Mouse (Mus musculus) heart, adult 2 months (tissue): ENCODE measurements around the gene Tbca. TPM values are rescaled to one million over a fixed set of nuclear protein-coding genes. Genes with fewer than 3 reads are reported as not detected.
A peak's percentile ranks its signal among the peaks of the same experiment; 100 is the strongest.

Source experiments
- DNase-seq, 2 experiments: peaks; one replicate each; pipeline ENCODE4 v3.0.0; 2021
- H3K27ac ChIP-seq: fragments of 200-600 bp; 2 replicates; pipeline ENCODE4 v1.8.1; 2022
- H3K27me3 ChIP-seq: fragments of 200-500 bp; 2 replicates; pipeline ENCODE4 v1.6.1; 2012; ENCODE audit warnings: mild to moderate bottlenecking, low read length, inconsistent platforms, mixed read lengths; ENCODE audit not compliant: control insufficient read depth, insufficient read depth
- H3K36me3 ChIP-seq: fragments of 200-500 bp; 2 replicates; pipeline ENCODE4 v1.6.1; 2012; ENCODE audit warnings: low read length, inconsistent platforms; ENCODE audit not compliant: control insufficient read depth, insufficient read depth
- H3K4me1 ChIP-seq: fragments of 200-500 bp; 2 replicates; pipeline ENCODE4 v1.6.1; 2011; ENCODE audit warnings: low read length; ENCODE audit not compliant: control insufficient read depth, insufficient read depth
- H3K4me3 ChIP-seq: fragments of 200-600 bp; 2 replicates; pipeline ENCODE4 v1.8.1; 2022
- H3K79me2 ChIP-seq: fragments of 200-500 bp; replicated peaks from 2 replicates; pipeline ENCODE4 v1.6.1; 2012; ENCODE audit warnings: mild to moderate bottlenecking, inconsistent platforms, low read length, moderate library complexity, mixed read lengths; ENCODE audit not compliant: control insufficient read depth, insufficient read depth
- H3K9ac ChIP-seq: fragments of 200-500 bp; 2 replicates; pipeline ENCODE4 v1.6.1; 2012; ENCODE audit warnings: low read depth, mild to moderate bottlenecking, control low read depth, inconsistent platforms, low read length, mixed read lengths
- CTCF ChIP-seq: fragments of 200-600 bp; IDR thresholded peaks from 2 replicates; pipeline ENCODE4 v1.8.1; 2022; ENCODE audit warnings: antibody characterized with exemption, mild to moderate bottlenecking, moderate library complexity
- EP300 ChIP-seq: fragments of 200-500 bp; IDR thresholded peaks from 2 replicates; pipeline ENCODE4 v1.6.1; 2011; ENCODE audit warnings: low read depth, low read length, control low read depth; ENCODE audit not compliant: insufficient read depth
- POLR2A ChIP-seq: fragments of 200-500 bp; IDR thresholded peaks from 2 replicates; pipeline ENCODE4 v1.6.1; 2011; ENCODE audit warnings: mild to moderate bottlenecking, low read depth, low read length, control low read depth; ENCODE audit not compliant: insufficient read depth
- WGBS: fragments of 180-500 bp; shearing (Covaris S2); methylation state at CpG from one replicate; pipeline ENCODE4 v1.1.7; 2018; 5-methylcytosine and 5-hydroxymethylcytosine counted together
- intact Hi-C: fragments of 180-260 bp; cut with DNase I; formaldehyde crosslinking; loops from one replicate; pipeline ENCODE4 v1.15.1; 2025
- polyA plus RNA-seq: library from polyadenylated mRNA; depleted of rRNA; stranded (reverse); fragments of >200 nt; gene quantifications from 2 replicates; pipeline ENCODE4 v1.2.3, GENCODE M21; 2012
- total RNA-seq, 2 experiments: library from RNA; stranded (reverse); gene quantifications; 2 replicates each; pipeline ENCODE4 v1.2.3; 2021

Tbca gene
- total and polyA plus RNA-seq, 3 experiments: 11.9 to 123 (median 111) TPM

DNA sequence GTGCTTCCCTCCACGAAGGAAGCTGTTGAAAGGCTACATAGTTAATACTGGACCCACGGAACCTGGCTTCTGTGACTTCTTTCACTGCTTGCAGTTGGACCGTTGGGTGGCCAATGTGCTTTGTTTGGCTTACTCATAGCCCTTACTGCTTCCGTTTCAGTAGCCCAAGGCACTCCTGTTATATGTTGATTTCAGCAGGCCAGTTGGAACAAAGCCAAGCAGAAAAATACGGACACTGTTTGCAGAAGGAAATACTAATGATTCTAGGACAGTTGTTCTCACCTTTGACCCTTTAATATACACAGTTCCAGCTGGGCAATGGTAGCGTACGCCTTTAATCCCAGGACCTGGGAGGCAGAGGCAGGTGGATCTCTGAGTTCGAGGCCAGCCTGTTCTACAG lies 70.5 kb downstream of the Tbca start:
- intact Hi-C loops: no loop called here
- Histone ChIP-seq H3K36me3 (no peaks in the 10 kb centered on the region), H3K79me2 (no peaks in the 10 kb centered on the region), H3K27me3 (no peaks in the 10 kb centered on the region; the same call in 1 of the 2 replicates), H3K4me3 (no peak overlapping the region), H3K4me1 (no peaks in the 10 kb centered on the region), H3K27ac (no peak overlapping the region), H3K9ac (no peak overlapping the region)
- no peak for DNase-seq
- TF ChIP-seq CTCF: no peak
- no peak for TF ChIP-seq POLR2A
- TF ChIP-seq EP300: no peak
- 49% methylated on average over 8 of the region's 8 CpGs for WGBS

DNA sequence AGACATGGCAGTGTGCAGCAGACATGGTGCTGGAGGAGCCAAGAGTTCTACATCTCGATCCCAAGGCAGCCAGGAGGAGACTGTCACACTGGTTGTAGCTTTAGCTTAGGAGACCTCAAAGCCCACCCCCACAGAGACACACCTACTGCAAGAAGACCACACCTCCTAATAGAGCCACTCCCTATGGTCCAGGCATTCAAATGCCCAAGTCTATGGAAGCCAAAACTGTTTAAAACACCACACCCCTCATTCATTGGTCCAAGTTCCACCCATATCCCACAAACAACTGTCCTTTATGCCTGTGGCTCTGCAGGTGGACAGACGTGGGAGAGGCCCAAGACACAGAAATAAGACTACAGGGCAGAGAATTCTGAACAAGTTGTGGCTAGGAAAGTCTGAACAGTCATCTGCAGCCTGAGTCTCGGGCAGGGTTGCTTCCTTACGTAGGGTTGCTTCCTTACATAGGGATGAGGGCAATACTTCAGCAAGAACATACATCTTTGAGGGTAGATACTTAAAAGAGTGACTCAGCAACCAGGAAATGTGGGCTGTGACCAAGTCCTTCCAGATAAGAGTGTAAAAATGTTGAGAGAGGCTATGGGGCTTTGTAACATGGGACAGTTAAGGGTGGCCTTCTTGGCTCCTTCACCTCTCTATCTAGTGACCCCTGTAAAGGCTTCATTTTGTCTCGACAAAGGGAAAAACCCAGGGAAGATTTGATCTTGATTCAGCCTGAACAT lies 74.0 kb downstream of the Tbca start:
- TF ChIP-seq EP300 (no peak), CTCF (no peak), POLR2A (no peak)
- H3K27me3 ChIP-seq: peaks cover 4% of the 10 kb centered on the region; the same call in 1 of the 2 replicates
- DNase-seq: no peak
- no peak overlapping the region for H3K9ac ChIP-seq
- intact Hi-C loops: no loop called here
- WGBS: 49% methylated on average over 5 of the region's 5 CpGs
- H3K27ac ChIP-seq: no peak overlapping the region
- H3K4me3 ChIP-seq: no peak overlapping the region
- no peaks in the 10 kb centered on the region for H3K79me2 ChIP-seq
- H3K4me1 ChIP-seq: no peaks in the 10 kb centered on the region
- no peaks in the 10 kb centered on the region for H3K36me3 ChIP-seq

- peaks cover 13% of the 10 kb centered on the region; the same call in 1 of the 2 replicates for H3K27me3 ChIP-seq
- TF ChIP-seq EP300 (no peak), POLR2A (no peak), CTCF (no peak)
- H3K4me3 ChIP-seq: no peak overlapping the region
- intact Hi-C loops: loop anchor here (5.0 kb wide), 3 partner anchors 75 to 305 kb away; no protein-coding TSS in a partner anchor
- H3K27ac ChIP-seq: no peak overlapping the region
- no peak for DNase-seq
- H3K79me2 ChIP-seq: no peaks in the 10 kb centered on the region
- H3K36me3 ChIP-seq: no peaks in the 10 kb centered on the region
- H3K9ac ChIP-seq: no peak overlapping the region
- WGBS: 38% methylated on average over 2 of the region's 2 CpGs
- H3K4me1 ChIP-seq: no peaks in the 10 kb centered on the region
Observed at GRCm38 (mm10) chr13:94866906-94867305, 78.2 kb downstream of the Tbca start.

- DNase-seq: no peak
- Histone ChIP-seq H3K27ac (no peak overlapping the region), H3K4me3 (no peak overlapping the region), H3K9ac (no peak overlapping the region), H3K4me1 (no peaks in the 10 kb centered on the region), H3K36me3 (no peaks in the 10 kb centered on the region), H3K27me3 (peaks cover 15% of the 10 kb centered on the region; the same call in 1 of the 2 replicates), H3K79me2 (no peaks in the 10 kb centered on the region)
- TF ChIP-seq CTCF: no peak
- TF ChIP-seq POLR2A: no peak
- no peak for TF ChIP-seq EP300
- 61% methylated on average over 4 of the region's 4 CpGs for WGBS
- intact Hi-C loops: loop anchor here (5.0 kb wide), 3 partner anchors 75 to 305 kb away; no protein-coding TSS in a partner anchor
Observed at GRCm38 (mm10) chr13:94867772-94868171, 79.1 kb downstream of the Tbca start.

DNA sequence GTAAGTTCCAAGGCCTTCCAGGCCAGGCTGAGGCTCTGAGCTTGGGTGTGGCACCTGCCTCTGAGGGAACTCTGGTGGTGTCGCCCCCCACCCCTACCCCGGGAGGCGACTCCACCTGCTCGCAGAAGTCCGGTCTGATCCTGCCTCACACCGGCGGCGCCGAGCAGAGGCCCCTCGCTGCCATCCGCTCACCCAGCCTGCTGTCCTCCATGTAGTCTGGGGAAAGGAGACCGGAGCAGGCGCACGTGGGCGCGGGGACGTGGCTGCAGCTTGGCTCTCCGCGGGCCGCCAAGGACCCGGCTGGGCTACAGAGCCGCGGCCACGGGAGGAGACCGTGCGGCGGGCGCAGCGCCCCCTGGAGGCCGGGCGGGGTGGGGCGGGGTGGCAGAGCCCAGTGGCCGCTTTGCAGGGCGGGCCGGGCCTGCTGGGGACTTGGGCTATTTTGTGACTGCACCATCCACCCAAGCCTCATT lies 79.8 kb downstream of the Tbca start:
- Histone ChIP-seq H3K4me3 (peak overlapping the region; percentile 35; the same call in 1 of the 2 replicates), H3K36me3 (no peaks in the 10 kb centered on the region), H3K79me2 (no peaks in the 10 kb centered on the region), H3K4me1 (no peaks in the 10 kb centered on the region), H3K9ac (0 out of 2 replicates have a peak overlapping the region, but pooled peaks have one; percentile 27), H3K27ac (no peak overlapping the region), H3K27me3 (peaks cover 20% of the 10 kb centered on the region)
- WGBS: 2% methylated on average over 34 of the region's 35 CpGs
- intact Hi-C loops: loop anchor here (5.0 kb wide), 3 partner anchors 76 to 306 kb away; no protein-coding TSS in a partner anchor
- TF ChIP-seq CTCF (peak; percentile 80), EP300 (no peak)
- peak; percentile 37 to 56 for DNase-seq

- TF ChIP-seq CTCF (no peak), POLR2A (no peak), EP300 (no peak)
- intact Hi-C loops: loop anchor here (5.0 kb wide), 3 partner anchors 77 to 307 kb away; no protein-coding TSS in a partner anchor
- no peak for DNase-seq
- Histone ChIP-seq H3K9ac (no peak overlapping the region), H3K36me3 (no peaks in the 10 kb centered on the region), H3K27ac (no peak overlapping the region), H3K4me1 (no peaks in the 10 kb centered on the region), H3K27me3 (peaks cover 24% of the 10 kb centered on the region), H3K4me3 (no peak overlapping the region), H3K79me2 (no peaks in the 10 kb centered on the region)
- 8% methylated on average over 8 of the region's 8 CpGs for WGBS
Observed at GRCm38 (mm10) chr13:94869541-94869940, 80.8 kb downstream of the Tbca start.
